Mouse (Mus musculus) forebrain, embryonic 10.5 days (tissue): ENCODE data around the gene F7. TPM values are rescaled to one million over a fixed set of nuclear protein-coding genes. Genes with fewer than 3 reads are reported as not detected.

Source experiments
- DNase-seq: peaks from one replicate; pipeline ENCODE4 v3.0.0-alpha.2; 2017; ENCODE audit warnings: low spot score; ENCODE audit errors: extremely low spot score
- H3K27ac ChIP-seq: fragments of 300-500 bp; sonication (generic); 2 replicates; pipeline ENCODE4 v1.5.1; 2016; ENCODE audit warnings: mild to moderate bottlenecking
- H3K27me3 ChIP-seq: fragments of 300-500 bp; sonication (generic); 2 replicates; pipeline ENCODE4 v1.6.1; 2016; ENCODE audit warnings: mild to moderate bottlenecking; ENCODE audit not compliant: poor library complexity, severe bottlenecking
- H3K36me3 ChIP-seq: fragments of 300-500 bp; sonication (generic); replicated peaks from 2 replicates; pipeline ENCODE4 v1.6.1; 2016; ENCODE audit warnings: mild to moderate bottlenecking, moderate library complexity
- H3K4me1 ChIP-seq: fragments of 300-500 bp; sonication (generic); 2 replicates; pipeline ENCODE4 v1.6.1; 2016
- H3K4me3 ChIP-seq: fragments of 300-500 bp; sonication (generic); 2 replicates; pipeline ENCODE4 v1.5.1; 2016; ENCODE audit warnings: mild to moderate bottlenecking, moderate library complexity
- H3K9me3 ChIP-seq: fragments of 300-500 bp; sonication (generic); 2 replicates; pipeline ENCODE4 v1.6.1; 2016; ENCODE audit warnings: mild to moderate bottlenecking, moderate library complexity
- WGBS: fragments of 180-500 bp; shearing (Covaris S2); methylation state at CpG from one replicate; pipeline ENCODE4 v1.1.7; 2016; 5-methylcytosine and 5-hydroxymethylcytosine counted together
- polyA plus RNA-seq: library from polyadenylated mRNA; unstranded; fragments of >200 nt; fragmentation: Nextera tagmentation; extraction: Ambion mirVana; gene quantifications from 2 replicates; pipeline ENCODE4 v1.2.1, GENCODE M21; 2016

The F7 gene
- polyA plus RNA-seq, 1 experiment from 2014 or later, result 0.07 TPM

DNA sequence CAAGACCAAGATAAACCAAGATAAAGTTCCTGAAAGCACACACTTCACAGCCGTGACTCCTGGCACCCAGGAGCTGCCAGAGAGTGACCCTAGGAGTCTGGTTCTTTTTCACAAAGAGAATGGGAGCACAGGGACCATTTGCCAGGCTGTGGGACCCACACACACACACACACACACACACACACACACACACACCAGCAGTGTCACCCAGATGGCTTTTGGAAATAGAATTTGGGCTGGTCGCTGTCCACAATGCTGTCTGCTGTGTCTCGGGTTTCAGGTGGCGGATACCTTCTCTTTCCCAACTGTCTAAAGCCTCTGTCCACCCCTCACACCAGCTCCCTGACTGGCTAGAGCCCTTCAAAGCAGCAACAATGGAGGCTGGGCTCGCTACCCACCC is 31.4 kb upstream of the F7 start:
- DNase-seq, result no peak
- peaks cover 45% of the 10 kb centered on the region for H3K36me3 ChIP-seq
- no peaks in the 10 kb centered on the region for H3K9me3 ChIP-seq
- no peak overlapping the region for H3K4me3 ChIP-seq
- H3K27ac ChIP-seq, result no peak overlapping the region
- WGBS, result 83% methylated on average over 5 of the region's 5 CpGs
- no peaks in the 10 kb centered on the region for H3K27me3 ChIP-seq
- 0 out of 2 replicates have a peak, but pooled peaks cover 3% of the 10 kb centered on the region for H3K4me1 ChIP-seq

DNA sequence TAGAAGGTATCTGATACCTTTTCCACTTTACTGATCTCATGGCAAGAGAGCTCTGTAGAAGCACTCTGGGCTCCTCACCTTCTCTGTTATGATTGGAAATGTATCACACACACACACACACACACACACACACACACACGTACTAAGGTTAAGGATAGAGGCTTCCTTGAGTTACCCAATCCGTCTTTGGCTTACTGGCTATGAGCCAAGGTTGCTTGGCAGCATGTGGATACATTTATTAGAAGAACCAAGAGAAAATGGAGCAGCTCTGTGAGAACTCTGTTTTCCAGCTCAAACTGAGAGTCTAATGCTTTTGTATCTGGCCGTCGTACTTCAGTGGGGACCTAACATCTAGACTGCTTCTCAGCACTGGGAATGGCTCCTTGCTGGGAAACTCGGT is 30.4 kb upstream of the F7 start:
- Histone ChIP-seq H3K9me3 (no peaks in the 10 kb centered on the region), H3K36me3 (peaks cover 56% of the 10 kb centered on the region), H3K4me1 (0 out of 2 replicates have a peak, but pooled peaks cover 3% of the 10 kb centered on the region), H3K27ac (no peak overlapping the region), H3K4me3 (no peak overlapping the region), H3K27me3 (no peaks in the 10 kb centered on the region)
- 91% methylated on average over 5 of the region's 5 CpGs for WGBS
- DNase-seq, result no peak

DNA sequence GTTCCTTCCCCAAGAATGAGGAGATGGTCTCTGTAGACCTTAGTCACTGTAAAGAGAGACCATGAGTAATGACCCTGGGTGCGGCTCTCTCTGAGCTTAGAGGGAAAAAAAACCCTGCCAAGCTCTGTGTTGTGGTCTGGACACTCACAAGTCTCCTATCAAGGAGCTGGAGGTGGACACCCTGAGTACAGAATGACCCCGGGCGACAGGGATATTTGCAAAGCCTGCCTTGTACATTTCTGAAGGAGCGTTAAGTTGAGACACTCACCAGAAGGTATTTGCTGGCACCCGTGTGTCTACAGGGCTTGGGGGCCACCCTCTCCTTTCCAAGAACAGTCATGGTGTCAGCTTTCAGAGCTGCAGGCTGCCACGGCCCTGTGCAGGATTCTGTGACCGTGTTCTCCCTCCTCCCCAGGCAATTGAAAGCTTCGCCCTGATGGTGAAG is 29.0 kb upstream of the F7 start:
- no peaks in the 10 kb centered on the region for H3K27me3 ChIP-seq
- no peaks in the 10 kb centered on the region for H3K9me3 ChIP-seq
- WGBS, result 75% methylated on average over 8 of the region's 8 CpGs
- peaks cover 65% of the 10 kb centered on the region for H3K36me3 ChIP-seq
- H3K4me3 ChIP-seq, result no peak overlapping the region
- H3K27ac ChIP-seq, result no peak overlapping the region
- H3K4me1 ChIP-seq, result 0 out of 2 replicates have a peak, but pooled peaks cover 3% of the 10 kb centered on the region
- DNase-seq, result no peak

- H3K9me3 ChIP-seq, result no peaks in the 10 kb centered on the region
- H3K4me3 ChIP-seq, result no peak overlapping the region
- DNase-seq, result no peak
- peaks cover 80% of the 10 kb centered on the region for H3K36me3 ChIP-seq
- WGBS, result 88% methylated on average over 8 of the region's 8 CpGs
- 0 out of 2 replicates have a peak, but pooled peaks cover 3% of the 10 kb centered on the region for H3K4me1 ChIP-seq
- no peaks in the 10 kb centered on the region for H3K27me3 ChIP-seq
- H3K27ac ChIP-seq, result no peak overlapping the region
Measured at GRCm38 (mm10) chr8:12998331-12998730, 27.5 kb upstream of the F7 start.

DNA sequence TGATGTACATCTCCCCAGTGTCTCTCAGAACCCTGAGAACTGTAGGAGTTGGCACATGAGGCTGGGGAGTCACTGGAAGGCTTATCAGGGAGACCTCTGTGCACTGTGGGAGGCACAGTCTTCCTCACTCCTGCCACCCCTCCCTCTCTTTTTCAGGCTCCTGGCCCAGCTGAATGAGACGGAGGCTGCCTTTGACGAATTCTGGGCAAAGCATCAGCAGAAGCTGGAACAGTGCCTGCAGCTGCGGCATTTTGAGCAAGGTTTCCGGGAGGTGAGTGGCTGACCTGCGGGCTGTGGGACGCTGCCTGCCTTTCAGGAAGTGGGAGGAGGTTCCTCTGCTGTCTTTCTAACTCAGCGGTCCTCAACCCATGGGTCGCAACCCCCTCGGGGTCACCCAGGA is 26.0 kb upstream of the F7 start:
- no peaks in the 10 kb centered on the region for H3K9me3 ChIP-seq
- DNase-seq, result no peak
- no peaks in the 10 kb centered on the region for H3K27me3 ChIP-seq
- H3K36me3 ChIP-seq, result peaks cover 88% of the 10 kb centered on the region
- no peak overlapping the region for H3K4me3 ChIP-seq
- no peak overlapping the region for H3K27ac ChIP-seq
- H3K4me1 ChIP-seq, result 0 out of 2 replicates have a peak, but pooled peaks cover 3% of the 10 kb centered on the region
- 90% methylated on average over 9 of the region's 9 CpGs for WGBS

- Histone ChIP-seq H3K27me3 (no peaks in the 10 kb centered on the region), H3K36me3 (peaks cover 97% of the 10 kb centered on the region), H3K4me3 (no peak overlapping the region), H3K27ac (no peak overlapping the region), H3K4me1 (no peaks in the 10 kb centered on the region), H3K9me3 (peaks cover 10% of the 10 kb centered on the region)
- DNase-seq, result no peak
- WGBS, result 83% methylated on average over 4 of the region's 4 CpGs
Measured at GRCm38 (mm10) chr8:13007458-13007857, 18.4 kb upstream of the F7 start.

DNA sequence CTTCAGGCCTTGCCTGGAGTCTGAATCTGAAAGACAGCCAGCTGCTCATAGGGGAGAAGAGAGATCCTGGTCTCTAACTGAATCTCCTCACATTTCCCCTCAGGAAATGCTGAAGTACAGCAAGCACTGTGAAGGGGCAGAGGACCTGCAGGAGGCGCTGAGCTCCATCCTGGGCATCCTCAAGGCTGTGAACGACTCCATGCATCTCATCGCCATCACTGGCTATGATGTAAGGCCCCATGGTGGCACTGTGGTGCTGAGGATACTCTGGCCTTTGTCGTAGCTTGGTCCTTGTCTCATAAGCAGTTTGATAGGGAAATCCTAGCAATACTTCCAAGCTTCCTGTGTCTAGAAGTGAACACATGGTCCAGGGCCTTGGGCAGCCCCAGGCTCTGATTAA is 15.5 kb upstream of the F7 start:
- Histone ChIP-seq H3K27ac (no peak overlapping the region), H3K9me3 (peaks cover 10% of the 10 kb centered on the region), H3K27me3 (no peaks in the 10 kb centered on the region), H3K4me3 (no peak overlapping the region), H3K36me3 (peaks cover 97% of the 10 kb centered on the region), H3K4me1 (no peaks in the 10 kb centered on the region)
- WGBS, result 69% methylated on average over 4 of the region's 4 CpGs
- no peak for DNase-seq

DNA sequence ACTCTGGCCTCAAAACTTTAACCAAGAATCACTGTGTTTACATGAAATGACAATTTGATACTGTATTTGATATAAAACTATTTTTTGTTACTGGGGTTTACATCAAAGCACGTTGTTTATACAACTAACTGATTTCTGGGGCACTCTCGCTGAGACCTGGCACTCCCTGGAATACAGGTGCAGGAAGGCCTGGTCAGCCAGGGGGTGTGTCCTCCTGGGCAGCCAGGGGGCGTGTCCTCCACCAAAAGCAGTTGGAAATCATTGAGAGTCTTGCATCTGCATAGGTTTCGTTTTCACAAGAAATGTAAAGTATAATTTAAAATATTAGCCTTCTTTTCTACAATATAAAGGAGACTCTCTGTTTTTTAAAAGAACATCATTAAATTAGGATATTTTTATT is 6.3 kb upstream of the F7 start:
- Histone ChIP-seq H3K4me3 (no peak overlapping the region), H3K27ac (no peak overlapping the region), H3K9me3 (no peaks in the 10 kb centered on the region), H3K4me1 (no peaks in the 10 kb centered on the region), H3K36me3 (peaks cover 38% of the 10 kb centered on the region), H3K27me3 (no peaks in the 10 kb centered on the region)
- DNase-seq, result no peak
- WGBS, result 67% methylated on average over 4 of the region's 4 CpGs

GRCm38 (mm10) chr8:13021830-13022229 is 4.0 kb upstream of the F7 start:
- no peak for DNase-seq
- Histone ChIP-seq H3K4me1 (peaks cover 8% of the 10 kb centered on the region), H3K36me3 (peaks cover 22% of the 10 kb centered on the region), H3K9me3 (no peaks in the 10 kb centered on the region), H3K27me3 (no peaks in the 10 kb centered on the region), H3K27ac (no peak overlapping the region), H3K4me3 (no peak overlapping the region)
- WGBS, result 95% methylated on average over 8 of the region's 8 CpGs

DNA sequence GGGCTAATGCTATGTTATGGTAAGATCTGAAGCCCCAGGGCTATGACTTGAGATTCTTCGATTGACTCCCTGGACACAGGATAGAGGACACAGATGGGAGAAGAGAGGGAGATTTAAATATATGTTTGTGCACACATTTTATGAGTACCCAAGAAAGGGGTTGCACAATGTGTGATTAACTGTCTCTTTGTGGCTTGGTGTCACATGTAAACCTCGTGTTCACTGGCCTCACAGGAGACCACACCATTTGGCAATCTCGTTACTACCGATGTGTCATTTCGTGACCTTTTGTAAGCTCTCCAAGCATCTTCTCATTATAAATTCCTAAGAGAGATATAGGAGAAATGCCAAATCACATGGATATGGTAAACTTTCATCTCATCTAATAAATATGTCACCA is 1.8 kb downstream of the F7 start:
- no peaks in the 10 kb centered on the region for H3K9me3 ChIP-seq
- H3K27ac ChIP-seq, result no peak overlapping the region
- no peak overlapping the region for H3K4me3 ChIP-seq
- H3K27me3 ChIP-seq, result no peaks in the 10 kb centered on the region
- no peak for DNase-seq
- H3K36me3 ChIP-seq, result no peaks in the 10 kb centered on the region
- H3K4me1 ChIP-seq, result peaks cover 8% of the 10 kb centered on the region
- 91% methylated on average over 5 of the region's 5 CpGs for WGBS

DNA sequence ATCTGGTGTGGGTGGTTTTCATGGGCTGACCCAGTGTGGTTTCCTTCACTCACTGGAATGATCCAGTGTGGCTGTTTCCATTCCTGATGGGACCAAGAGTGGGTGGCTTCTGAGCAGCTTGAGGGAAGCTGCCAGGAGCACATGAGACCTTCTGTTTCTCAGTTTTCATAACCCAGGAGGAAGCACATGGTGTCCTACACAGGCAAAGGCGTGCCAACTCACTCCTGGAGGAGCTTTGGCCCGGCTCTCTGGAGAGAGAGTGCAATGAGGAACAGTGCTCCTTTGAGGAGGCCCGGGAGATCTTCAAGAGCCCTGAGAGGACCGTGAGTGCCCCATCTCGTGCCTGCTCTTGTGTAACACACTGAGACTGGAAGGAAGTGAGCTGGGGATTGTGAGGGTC is 2.6 kb downstream of the F7 start:
- H3K36me3 ChIP-seq, result no peaks in the 10 kb centered on the region
- no peaks in the 10 kb centered on the region for H3K27me3 ChIP-seq
- peaks cover 8% of the 10 kb centered on the region for H3K4me1 ChIP-seq
- 77% methylated on average over 5 of the region's 5 CpGs for WGBS
- H3K9me3 ChIP-seq, result no peaks in the 10 kb centered on the region
- no peak for DNase-seq
- no peak overlapping the region for H3K4me3 ChIP-seq
- H3K27ac ChIP-seq, result no peak overlapping the region

GRCm38 (mm10) chr8:13036346-13036812 is 10.5 kb downstream of the F7 start:
- WGBS, result 94% methylated on average over 10 of the region's 10 CpGs
- Histone ChIP-seq H3K9me3 (no peaks in the 10 kb centered on the region), H3K27me3 (no peaks in the 10 kb centered on the region), H3K4me1 (peaks cover 25% of the 10 kb centered on the region), H3K4me3 (no peak overlapping the region), H3K36me3 (no peaks in the 10 kb centered on the region), H3K27ac (no peak overlapping the region)
- DNase-seq, result no peak

GRCm38 (mm10) chr8:13037015-13037414 is 11.2 kb downstream of the F7 start, which contains the start of gene F10:
F10 (plus strand) TSS chr8:13037308.
- H3K27ac ChIP-seq, result peak within 1 kb of the TSS; percentile 51; the same call in 1 of the 2 replicates
- no peak within 1 kb of the TSS for H3K4me3 ChIP-seq
- peaks cover 25% of the 10 kb centered on the region for H3K4me1 ChIP-seq
- 80% methylated on average over 7 of the region's 7 CpGs for WGBS
- no peak for DNase-seq
- no peaks in the 10 kb centered on the region for H3K27me3 ChIP-seq
- no peaks in the 10 kb centered on the region for H3K9me3 ChIP-seq
- no peaks in the 10 kb centered on the region for H3K36me3 ChIP-seq

- Histone ChIP-seq H3K27me3 (no peaks in the 10 kb centered on the region), H3K4me1 (peaks cover 25% of the 10 kb centered on the region), H3K4me3 (no peak overlapping the region), H3K27ac (0 out of 2 replicates have a peak overlapping the region, but pooled peaks have one; percentile 51), H3K9me3 (no peaks in the 10 kb centered on the region), H3K36me3 (no peaks in the 10 kb centered on the region)
- 50% methylated on average over 5 of the region's 5 CpGs for WGBS
- no peak for DNase-seq
Measured at GRCm38 (mm10) chr8:13037569-13037968, 11.7 kb downstream of the F7 start.
